Mouse (Mus musculus): Measurements from ENCODE around the gene Gm20388.

The Gm20388 gene

DNA sequence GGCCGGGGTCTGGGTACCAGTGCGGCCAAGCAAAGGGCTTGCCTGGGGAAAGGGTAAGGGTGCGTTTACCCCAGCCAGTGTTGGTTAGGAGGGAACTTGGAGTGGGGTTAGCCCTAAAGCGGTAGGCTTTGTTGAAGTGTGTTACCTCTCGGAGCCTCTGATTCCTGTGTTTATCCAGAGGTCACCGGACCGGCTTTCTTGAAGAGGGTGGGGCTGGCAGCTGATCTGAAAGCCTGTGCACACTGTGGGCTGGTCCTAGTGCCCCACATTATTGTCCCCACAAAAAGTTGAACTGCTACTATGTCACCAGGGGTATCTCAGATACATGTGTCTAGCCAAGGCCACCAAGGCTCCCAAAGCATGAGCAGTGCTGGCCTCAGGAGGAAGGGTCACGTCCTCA, 2328.1 kb downstream of the Gm20388 start:
- no peak for DNase-seq (ENCODE audit: low spot score)

- DNase-seq (ENCODE audit: low spot score) = no peak
Observed at GRCm38 (mm10) chr8:122240241-122241026, 2329.8 kb downstream of the Gm20388 start.

GRCm38 (mm10) chr8:122243310-122243709, 2332.7 kb downstream of the Gm20388 start:
- DNase-seq (ENCODE audit: low spot score) = peak; percentile 65

GRCm38 (mm10) chr8:122245161-122245560, 2334.5 kb downstream of the Gm20388 start:
- DNase-seq (ENCODE audit: low spot score) = no peak

- no peak for DNase-seq (ENCODE audit: low spot score)
Observed at GRCm38 (mm10) chr8:122246257-122247211, 2335.9 kb downstream of the Gm20388 start.

DNA sequence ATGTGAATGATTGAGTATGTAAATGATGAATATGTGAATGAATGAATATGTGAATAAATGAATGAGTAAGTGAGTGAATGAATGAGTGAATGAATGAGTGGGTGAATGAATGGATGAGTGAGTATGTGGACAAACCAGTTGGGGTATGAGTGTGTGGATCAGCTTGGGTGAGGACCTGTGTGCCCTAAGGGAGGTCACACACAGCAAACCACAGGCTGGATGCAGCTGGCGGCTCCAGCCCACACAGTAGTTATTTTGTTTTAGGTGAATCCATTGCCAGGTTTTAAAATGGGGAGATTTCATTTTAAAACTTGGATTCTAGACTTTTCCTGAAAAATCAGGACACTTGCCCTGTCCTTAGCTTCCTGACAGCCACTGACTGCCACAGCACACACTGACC, 2341.1 kb downstream of the Gm20388 start:
- no peak for DNase-seq (ENCODE audit: low spot score)

DNA sequence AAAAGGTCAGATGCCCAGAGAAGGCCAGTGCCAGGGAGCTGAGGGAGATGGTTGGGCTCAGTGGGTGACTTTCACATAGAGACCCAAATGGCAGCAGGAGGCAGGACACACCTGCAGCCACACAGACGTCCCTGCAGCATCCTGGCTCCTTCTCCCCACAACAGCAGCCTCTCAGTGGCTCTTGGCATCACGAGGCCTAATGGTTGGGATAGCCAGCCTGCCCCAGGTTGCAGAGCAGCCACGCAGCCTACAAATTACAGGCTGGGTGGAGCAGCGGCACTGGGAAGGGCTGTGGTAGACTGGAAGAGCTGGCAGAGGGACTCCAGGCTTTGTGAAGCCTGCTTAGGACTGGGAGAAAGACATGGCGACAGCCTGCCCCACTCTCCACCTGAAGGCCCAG, 2341.7 kb downstream of the Gm20388 start:
- DNase-seq (ENCODE audit: low spot score) = no peak

DNA sequence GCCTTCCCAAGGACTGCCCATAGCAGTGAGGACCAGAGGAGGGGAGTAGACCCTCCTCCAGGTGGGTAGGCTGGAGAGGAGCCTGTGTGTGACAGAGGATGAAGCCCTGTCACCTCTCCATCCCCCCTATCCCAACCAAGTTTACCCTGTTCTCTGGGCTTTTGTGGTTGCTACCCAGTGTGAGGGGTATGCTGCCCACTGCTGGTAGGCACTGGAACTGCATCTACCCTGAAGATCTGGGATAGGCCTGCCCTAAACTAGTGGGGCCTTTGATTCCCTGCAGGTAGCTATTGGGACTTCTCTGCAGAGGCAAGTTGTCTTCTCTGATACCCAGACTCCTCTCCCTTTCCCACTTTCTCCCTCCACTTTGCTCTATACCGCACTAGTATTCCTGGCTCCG, 2348.7 kb downstream of the Gm20388 start:
- DNase-seq (ENCODE audit: low spot score) = peak; percentile 86

DNA sequence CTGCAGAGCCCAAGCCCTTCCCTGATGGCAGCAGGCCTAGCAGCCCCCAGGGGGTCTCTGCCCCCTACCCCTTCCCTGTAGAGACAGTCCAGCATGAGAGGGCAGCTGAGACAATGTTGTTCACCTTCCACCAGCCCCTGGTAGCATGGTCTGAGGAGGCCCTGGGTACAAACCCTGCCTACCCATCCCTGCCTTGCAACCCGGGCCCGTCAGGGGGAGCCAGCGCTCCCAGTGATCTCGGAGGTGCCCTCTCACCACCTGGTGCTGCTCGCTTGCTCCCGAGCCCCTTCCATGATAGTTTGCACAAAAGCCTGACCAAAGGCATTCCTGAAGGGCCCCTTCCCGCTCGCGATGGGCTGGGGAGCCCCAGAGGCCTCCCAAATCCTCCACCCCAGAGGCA, 2350.1 kb downstream of the Gm20388 start:
- DNase-seq (ENCODE audit: low spot score) = no peak

DNA sequence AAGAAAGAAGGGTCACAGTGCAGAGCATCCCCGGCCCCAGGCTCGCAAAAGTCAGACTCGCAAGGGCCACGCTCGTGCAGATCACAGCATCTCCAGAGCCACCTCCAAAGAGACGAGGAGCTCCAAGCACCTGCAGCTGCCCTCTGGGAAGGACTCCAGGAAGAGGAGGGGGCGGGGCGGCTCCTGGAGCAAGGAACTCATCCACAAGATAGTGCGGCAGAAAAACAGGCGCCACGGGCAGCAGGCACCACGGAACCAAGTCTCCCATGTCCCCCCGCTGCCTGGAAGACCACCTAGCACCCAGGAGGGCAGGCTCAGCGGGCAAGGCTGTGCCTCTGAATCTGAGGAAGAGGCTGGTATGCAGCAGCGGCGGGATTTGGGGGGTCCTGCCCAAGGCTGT, 2352.2 kb downstream of the Gm20388 start:
- peak; percentile 44 for DNase-seq (ENCODE audit: low spot score)

GRCm38 (mm10) chr8:122264243-122264642, 2353.6 kb downstream of the Gm20388 start:
- DNase-seq (ENCODE audit: low spot score) = no peak

DNA sequence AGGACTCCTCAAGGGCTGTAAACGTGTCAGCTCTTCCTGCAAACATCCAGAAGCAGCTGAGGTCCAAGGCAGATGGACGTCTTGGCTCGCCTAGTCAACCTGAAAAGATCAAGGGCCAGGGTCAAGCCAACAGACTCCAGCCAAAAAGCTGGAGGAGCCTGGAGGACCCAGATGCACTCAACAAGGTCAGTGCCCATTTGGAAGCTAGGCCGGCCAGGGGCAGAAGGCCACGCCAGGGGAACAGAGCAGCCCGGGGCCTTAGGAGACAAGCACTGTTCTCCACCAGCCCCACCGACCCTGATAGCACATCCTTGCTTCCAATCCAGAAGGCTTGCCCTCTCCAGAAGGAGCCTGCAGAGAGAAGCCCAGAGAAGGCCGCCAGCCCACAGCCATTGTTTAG, 2354.9 kb downstream of the Gm20388 start:
- DNase-seq (ENCODE audit: low spot score) = no peak

DNA sequence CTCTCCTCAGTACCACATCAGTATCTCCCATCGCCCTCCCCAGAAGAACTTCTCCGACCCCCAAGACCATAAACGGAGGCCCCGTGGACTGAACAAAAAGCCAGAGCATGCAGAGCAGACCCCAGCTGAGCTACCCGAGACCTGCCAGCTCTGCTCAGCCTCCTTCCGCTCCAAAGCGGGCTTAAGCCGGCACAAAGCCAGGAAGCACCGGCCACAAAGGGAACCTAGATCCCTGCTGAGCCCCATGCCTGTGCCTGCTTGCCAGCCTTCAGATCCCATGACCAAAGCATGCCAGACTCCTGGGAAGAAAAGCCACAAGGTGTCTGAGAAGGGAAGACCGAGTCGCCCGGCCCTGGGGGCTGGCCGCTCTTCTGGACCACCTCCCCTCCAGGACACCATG, 2356.2 kb downstream of the Gm20388 start:
- no peak for DNase-seq (ENCODE audit: low spot score)

- no peak for DNase-seq (ENCODE audit: low spot score)
Observed at GRCm38 (mm10) chr8:122268861-122269260, 2358.2 kb downstream of the Gm20388 start.

- DNase-seq (ENCODE audit: low spot score) = peak; percentile 74
Observed at GRCm38 (mm10) chr8:122269404-122269803, 2358.8 kb downstream of the Gm20388 start.

- no peak for DNase-seq (ENCODE audit: low spot score)
Observed at GRCm38 (mm10) chr8:122270555-122270954, 2359.9 kb downstream of the Gm20388 start.

DNA sequence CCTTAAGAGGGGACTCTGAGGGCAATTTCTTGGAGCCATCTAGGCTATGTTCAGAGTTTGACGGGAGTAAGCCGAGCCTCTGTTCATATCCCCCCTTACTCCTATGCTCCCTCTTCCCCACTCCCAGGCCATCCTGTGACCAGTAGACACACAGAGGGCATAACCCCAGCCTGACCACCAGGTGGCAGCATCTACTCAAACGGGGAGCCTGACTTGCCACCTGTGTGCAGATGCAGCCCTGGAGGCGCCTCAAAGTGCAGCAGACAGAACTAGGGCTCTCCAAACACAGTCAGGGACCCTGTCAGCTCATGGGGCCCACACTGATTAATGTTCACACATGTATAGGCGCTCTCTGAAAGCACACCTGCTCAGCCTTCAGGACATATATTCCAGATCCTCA, 2362.5 kb downstream of the Gm20388 start:
- DNase-seq (ENCODE audit: low spot score) = peak; percentile 91

DNA sequence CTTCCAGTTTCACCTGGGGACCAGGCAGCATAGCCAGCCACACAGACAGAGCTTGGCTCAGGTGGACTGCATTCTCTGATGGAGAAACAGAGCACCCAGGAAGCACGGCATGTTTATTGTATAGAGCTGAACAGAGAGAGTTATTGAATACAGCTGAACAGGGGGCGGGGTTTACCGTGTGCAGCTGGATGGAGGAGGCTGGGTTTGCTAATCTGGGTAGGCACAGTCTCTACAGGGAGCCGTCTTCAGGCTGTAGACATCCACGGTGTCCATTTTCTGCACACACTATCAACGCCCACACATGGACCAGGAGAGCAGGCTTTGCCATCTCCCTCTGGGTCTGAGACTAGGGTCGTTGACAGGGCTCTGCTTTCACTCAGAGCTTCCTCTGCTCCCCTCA, 2363.2 kb downstream of the Gm20388 start:
- DNase-seq (ENCODE audit: low spot score) = no peak

GRCm38 (mm10) chr8:122274651-122275391, 2364.2 kb downstream of the Gm20388 start:
- no peak for DNase-seq (ENCODE audit: low spot score)

DNA sequence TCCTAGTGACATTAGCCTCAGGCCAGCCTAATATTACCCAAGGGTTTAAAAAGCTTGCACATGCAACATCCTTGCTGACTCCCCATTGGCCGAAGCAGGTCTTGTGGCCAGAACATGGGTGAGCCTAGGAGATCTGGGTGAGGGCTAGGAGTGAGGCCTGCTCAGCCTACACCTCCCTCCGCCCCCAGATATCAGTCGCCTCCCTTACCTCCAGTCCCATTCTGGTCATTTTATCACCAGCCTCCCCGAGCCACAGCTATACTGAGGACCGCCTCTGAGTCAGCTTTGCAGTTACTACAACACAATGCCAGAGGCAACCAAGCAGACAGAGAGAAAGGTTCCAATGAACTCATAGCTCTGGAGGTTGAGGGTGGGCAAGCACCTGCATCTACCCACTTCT, 2365.7 kb downstream of the Gm20388 start:
- no peak for DNase-seq (ENCODE audit: low spot score)

DNA sequence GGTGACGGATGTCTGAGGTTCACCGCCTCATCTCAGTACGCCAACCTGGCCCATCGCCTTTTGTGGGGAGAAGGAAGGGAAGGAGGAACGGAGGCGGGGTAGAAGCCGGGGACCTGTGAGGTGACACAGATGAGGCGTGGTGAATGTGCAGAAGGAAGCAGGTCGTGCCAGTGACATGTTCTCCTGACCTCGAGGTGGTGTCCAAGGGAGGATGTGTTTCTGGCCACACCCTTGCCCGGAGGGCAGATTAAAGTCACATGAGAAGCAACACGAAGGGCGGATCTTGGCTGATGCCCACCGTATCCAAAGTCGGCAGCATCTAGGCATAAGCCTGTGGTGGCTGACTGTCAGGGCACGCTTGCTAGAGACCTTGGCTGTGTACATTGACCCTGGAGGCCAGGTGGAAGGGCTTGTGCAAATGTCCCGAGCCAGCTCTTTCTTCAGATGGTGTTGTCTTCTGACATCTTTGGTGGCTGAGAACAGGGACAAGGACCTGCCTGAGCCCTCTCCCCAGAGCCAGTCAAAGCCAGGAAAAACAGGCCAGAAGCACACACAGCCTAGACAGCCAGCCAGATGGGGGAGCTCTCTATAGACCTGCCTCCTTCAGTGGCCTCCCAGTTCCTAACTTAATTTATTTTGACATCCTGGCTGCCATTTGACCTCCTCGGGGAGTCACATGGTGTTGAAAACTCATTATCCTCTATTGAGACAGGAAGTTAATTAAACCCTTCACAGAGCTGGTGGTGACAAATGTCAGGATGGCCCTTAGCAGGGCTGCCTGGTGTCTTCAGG, 2366.8 kb downstream of the Gm20388 start:
- DNase-seq (ENCODE audit: low spot score) = no peak

GRCm38 (mm10) chr8:122280156-122280555, 2369.5 kb downstream of the Gm20388 start:
- peak; percentile 66 for DNase-seq (ENCODE audit: low spot score)

Data from MN1 (cell line).